Mouse (Mus musculus) spleen, adult 2 months (tissue): ENCODE data around the gene Actrt2.

Source experiments
- CTCF ChIP-seq: fragments of 200-500 bp; IDR thresholded peaks from 2 replicates; pipeline ENCODE4 v1.5.1; 2011; ENCODE audit warnings: mild to moderate bottlenecking, inconsistent platforms; ENCODE audit not compliant: insufficient read depth, insufficient read length, insufficient replicate concordance; ENCODE audit errors: extremely low read depth
- POLR2A ChIP-seq: fragments of 200-500 bp; IDR thresholded peaks from 2 replicates; pipeline ENCODE4 v1.6.1; 2011; ENCODE audit warnings: low read depth, low read length, inconsistent platforms

GRCm38 (mm10) chr4:154623241-154623640 lies 44.4 kb downstream of the Actrt2 start:
- TF ChIP-seq POLR2A (no peak), CTCF (no peak)
